In the genomic region with DNA sequence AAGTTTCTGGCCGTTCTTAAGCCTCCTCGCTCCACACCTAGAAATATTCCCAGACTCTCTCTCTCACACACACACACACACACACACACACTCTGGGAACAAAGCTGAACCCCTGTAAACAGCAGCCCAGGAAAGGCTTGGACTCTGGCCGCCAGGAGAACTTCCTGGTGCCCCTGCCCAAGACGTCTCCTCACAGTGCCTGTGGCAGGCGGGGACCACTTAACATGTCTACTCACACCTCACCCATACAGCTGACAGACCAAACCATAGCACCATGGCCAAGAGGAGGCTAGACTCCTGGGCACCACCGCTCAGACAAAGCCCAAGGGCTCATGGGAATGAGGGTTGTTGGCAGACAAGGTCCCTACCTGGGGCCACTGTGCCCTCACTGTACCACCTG, we compare ENCODE assay signal across 15 mouse cellular contexts.
"Had no signal": no experiment of that assay in that cellular context is flagged by ENCODE, and none has a peak within 500 bp of the region (broad histone marks: within the 10 kb centered on the region; RNA-seq: fewer than 3 reads in every experiment).

No protein-coding gene starts in this region.

- H3K27ac ChIP-seq: kidney, embryonic 15.5 days; limb, embryonic 10.5 days; liver, embryonic 13.5 days; lung, embryonic 15.5 days; midbrain, embryonic 10.5 days; neural tube, embryonic 12.5 days; stomach, embryonic 15.5 days had no signal

- H3K4me1 ChIP-seq: liver, embryonic 13.5 days had no signal

- H3K9me3 ChIP-seq: kidney, embryonic 15.5 days; limb, embryonic 10.5 days; liver, embryonic 13.5 days; lung, embryonic 15.5 days; midbrain, embryonic 10.5 days; neural tube, embryonic 12.5 days; stomach, embryonic 15.5 days had no signal

- H3K9ac ChIP-seq: kidney, embryonic 15.5 days; liver, embryonic 13.5 days; liver, postnatal 0 days; lung, embryonic 15.5 days; neural tube, embryonic 12.5 days; stomach, embryonic 15.5 days had no signal

- DNase-seq: kidney, adult 2 months; kidney, postnatal 14 days; liver, embryonic 13.5 days; liver, postnatal 0 days; lung, postnatal 36 days; midbrain, embryonic 14.5 days; right cerebral cortex, postnatal 4 days; thymus, postnatal 4 days had no signal

- H3K4me2 ChIP-seq: kidney, embryonic 15.5 days; liver, embryonic 13.5 days; lung, embryonic 15.5 days; neural tube, embryonic 12.5 days; stomach, embryonic 15.5 days had no signal

- H3K27me3 ChIP-seq: kidney, embryonic 15.5 days; liver, embryonic 13.5 days; lung, embryonic 15.5 days; neural tube, embryonic 12.5 days; stomach, embryonic 15.5 days had no signal

- ATAC-seq: liver, postnatal 0 days had no signal

- H3K36me3 ChIP-seq: kidney, embryonic 15.5 days; limb, embryonic 10.5 days; liver, embryonic 13.5 days; lung, embryonic 15.5 days; midbrain, embryonic 10.5 days; neural tube, embryonic 12.5 days; stomach, embryonic 15.5 days had no signal

- H3K4me3 ChIP-seq: kidney, embryonic 15.5 days; left cerebral cortex, adult 2 months; limb, embryonic 10.5 days; liver, embryonic 13.5 days; lung, embryonic 15.5 days; midbrain, embryonic 10.5 days; neural tube, embryonic 12.5 days; stomach, embryonic 15.5 days had no signal
